Mouse (Mus musculus) heart, adult 11 months (tissue): ENCODE results near the gene Vmn2r-ps159.
"Not testable (repeated sequence)": the region's sequence is repeated elsewhere in the genome, so short reads cannot be mapped to it uniquely, and the experiment has no call there.

Source experiments
- DNase-seq: peaks from one replicate; pipeline ENCODE4 v3.0.0; 2022

Vmn2r-ps159 gene

GRCm38 (mm10) chr4:156330803-156331202 is at the start of gene Vmn2r-ps159:
Gene Vmn2r-ps159, plus strand, starts transcription at chr4:156331103.
- DNase-seq, result not testable (repeated sequence)

DNA sequence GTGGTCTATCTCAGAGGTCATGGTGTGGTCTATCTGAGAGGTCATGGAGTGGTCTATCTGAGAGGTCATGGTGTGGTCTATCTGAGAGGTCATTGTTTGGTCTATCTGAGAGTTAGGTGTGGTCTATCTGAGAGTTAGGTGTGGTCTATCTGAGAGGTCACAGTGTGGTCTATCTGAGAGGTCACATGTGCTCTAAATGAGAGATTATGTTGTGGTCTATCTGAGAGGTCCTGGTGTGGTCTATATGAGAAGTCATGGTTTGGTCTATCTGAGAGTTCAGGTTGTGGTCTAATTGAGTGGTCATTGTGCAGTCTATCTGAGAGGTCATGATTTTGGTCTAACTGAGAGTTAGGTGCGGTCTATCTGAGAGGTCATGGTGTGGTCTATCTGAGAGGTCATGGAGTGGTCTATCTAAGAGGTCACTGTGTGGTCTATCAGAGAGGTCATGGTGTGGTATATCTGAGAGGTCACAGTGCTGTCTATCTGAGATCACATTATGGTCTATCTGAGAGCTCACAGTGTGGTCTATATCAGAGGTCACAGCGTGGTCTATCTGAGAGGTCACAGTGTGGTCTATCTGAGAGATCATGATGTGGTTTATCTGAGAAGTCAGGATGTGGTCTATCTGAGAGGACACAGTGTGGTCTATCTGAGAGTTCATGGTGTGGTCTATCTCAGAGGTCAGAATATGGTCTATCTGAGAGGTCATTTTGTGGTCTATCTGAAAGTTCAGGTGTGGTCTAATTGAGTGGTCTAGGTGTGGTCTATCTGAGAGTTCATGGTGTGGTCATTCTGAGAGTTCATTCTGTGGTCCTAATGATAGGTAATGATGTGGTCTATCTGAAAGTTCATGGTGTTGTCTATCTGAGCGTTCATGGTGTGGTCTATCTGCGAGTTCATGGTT is 10.9 kb downstream of the Vmn2r-ps159 start:
- not testable (repeated sequence) for DNase-seq

DNA sequence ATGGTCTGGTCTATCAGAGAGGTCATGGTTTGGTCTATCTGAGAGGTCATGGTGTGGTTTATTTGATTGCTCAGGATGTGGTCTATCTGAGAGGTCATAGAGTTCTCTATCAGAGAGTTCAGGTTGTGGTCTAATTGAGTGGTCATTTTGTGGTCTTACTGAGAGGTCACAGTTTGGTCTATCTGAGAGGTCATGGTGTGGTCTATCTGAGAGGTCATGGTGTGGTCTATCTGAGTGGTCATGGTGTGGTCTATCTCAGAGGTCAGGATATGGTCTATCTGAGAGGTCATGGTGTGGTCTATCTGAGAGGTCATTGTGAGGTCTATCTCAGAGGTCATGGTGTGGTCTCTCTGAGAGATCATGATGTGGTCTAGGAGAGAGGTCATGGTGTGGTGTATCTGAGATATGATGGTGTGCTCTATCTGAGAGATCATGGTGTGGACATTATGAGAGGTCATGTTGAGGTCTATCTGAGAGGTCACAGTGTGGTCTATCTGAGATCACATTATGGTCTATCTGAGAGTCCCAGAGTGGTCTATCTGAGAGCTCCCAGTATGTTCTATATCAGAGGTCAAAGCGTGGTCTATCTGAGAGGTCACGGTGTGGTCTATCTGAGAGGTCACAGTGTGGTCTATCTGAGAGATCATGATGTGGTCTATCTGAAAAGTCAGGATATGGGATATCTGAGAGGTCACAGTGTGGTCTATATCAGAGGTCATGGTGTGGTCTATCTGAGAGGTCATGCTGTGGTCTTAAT is 11.8 kb downstream of the Vmn2r-ps159 start:
- DNase-seq, result no peak

DNA sequence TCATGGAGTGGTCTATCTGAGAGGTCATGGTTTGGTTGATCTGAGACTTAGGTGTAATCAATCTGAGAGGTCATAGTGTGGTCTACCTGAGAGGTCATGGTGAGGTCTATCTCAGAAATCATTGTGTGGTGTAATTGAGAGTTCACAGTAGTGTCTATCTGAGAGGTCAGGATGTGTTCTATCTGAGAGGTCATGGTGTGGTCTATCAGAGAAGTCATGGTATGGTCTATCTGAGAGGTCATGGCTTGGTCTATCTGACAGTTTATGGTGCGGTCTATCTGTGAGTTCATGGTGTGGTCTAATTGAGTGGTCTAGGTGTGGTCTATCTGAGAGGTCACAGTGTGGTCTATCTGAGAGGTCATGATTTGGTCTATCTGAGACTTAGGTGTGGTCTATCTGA is 12.4 kb downstream of the Vmn2r-ps159 start:
- DNase-seq, result no peak

DNA sequence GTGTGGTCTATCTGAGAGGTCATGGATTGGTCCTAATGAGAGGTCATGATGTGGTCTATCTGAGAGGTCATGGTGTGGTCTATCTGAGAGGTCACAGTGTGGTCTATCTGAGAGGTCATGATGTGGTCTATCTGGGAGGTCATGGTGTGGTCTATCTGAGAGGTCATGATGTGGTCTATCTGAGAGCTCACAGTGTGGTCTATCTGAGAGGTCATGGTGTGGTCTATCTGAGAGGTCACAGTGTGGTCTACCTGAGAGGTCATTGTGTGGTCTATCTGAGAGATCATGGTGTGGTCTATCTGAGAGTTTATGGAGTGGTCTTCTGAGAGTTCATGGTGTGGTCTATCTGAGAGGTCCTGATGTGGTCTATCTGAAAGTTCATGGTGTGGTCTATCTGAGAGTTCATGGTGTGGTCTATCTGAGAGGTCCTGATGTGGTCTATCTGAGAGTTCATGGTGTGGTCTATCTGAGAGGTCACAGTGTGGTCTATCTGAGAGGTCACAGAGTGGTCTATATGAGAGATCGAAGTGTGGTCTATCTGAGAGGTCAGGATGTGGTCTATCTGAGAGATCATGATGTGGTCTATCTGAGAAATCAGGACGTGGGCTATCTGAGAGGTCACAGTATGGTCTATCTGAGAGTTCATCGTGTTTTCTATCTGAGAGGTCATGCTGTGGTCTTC is 26.0 kb downstream of the Vmn2r-ps159 start:
- not testable (repeated sequence) for DNase-seq
